Mouse (Mus musculus) left cerebral cortex, postnatal 25 days (tissue): ENCODE data around the gene Hexim2. TPM values are rescaled to one million over a fixed set of nuclear protein-coding genes. Genes with fewer than 3 reads are reported as not detected.

Source experiments
- DNase-seq, 2 experiments: peaks; one replicate each; pipeline ENCODE4 v3.0.0; 2022; ENCODE audit warnings: low spot score in 2 of 2, mixed read lengths in 1 of 2
- intact Hi-C: fragments of 180-260 bp; cut with DNase I; formaldehyde crosslinking; loops from one replicate; pipeline ENCODE4 v1.15.1; 2025
- total RNA-seq, 2 experiments: library from RNA; stranded (reverse); gene quantifications; 2 replicates each; pipeline ENCODE4 v1.2.3; 2021

The Hexim2 gene
- total RNA-seq, result 10 to 100 TPM; 11.7 to 13.6 TPM

GRCm38 (mm10) chr11:103131701-103132575 is at the start of gene Hexim2:
TSS of gene Hexim2 (plus strand) at chr11:103132429.
- intact Hi-C loops, result loop anchor here (1.0 kb wide), 1 partner anchor 16 kb away; the partner anchor contains the start of gene Hexim1
- DNase-seq, result peak; percentile 53 to 54

GRCm38 (mm10) chr11:103093306-103093705 is 38.9 kb upstream of the Hexim2 start:
- intact Hi-C loops, result no loop called here
- no peak for DNase-seq

- no peak for DNase-seq
- intact Hi-C loops, result no loop called here
These were observed 38.1 kb upstream of the Hexim2 start for GRCm38 (mm10) chr11:103093862-103094833.

GRCm38 (mm10) chr11:103095107-103095670 is 37.0 kb upstream of the Hexim2 start:
- no peak for DNase-seq
- intact Hi-C loops, result no loop called here

- DNase-seq, result no peak
- intact Hi-C loops, result no loop called here
These were observed 36.4 kb upstream of the Hexim2 start for GRCm38 (mm10) chr11:103095801-103096200.

- DNase-seq, result no peak
- intact Hi-C loops, result no loop called here
These were observed 35.0 kb upstream of the Hexim2 start for GRCm38 (mm10) chr11:103096979-103097894.

- intact Hi-C loops, result no loop called here
- DNase-seq, result no peak
These were observed 33.6 kb upstream of the Hexim2 start for GRCm38 (mm10) chr11:103098531-103099190.

GRCm38 (mm10) chr11:103099352-103099940 is 32.8 kb upstream of the Hexim2 start:
- DNase-seq, result no peak
- intact Hi-C loops, result no loop called here

GRCm38 (mm10) chr11:103100361-103100760 is 31.9 kb upstream of the Hexim2 start:
- no peak for DNase-seq
- intact Hi-C loops, result no loop called here

- peak; percentile 64 to 66 for DNase-seq
- intact Hi-C loops, result no loop called here
These were observed 30.8 kb upstream of the Hexim2 start, which contains the start of the genes Plcd3 and Acbd4 for GRCm38 (mm10) chr11:103101481-103101865. TSS of gene Plcd3 (minus strand) at chr11:103101658. TSS of gene Acbd4 (plus strand) at chr11:103101682.

- DNase-seq, result peak; percentile 77 to 90
- intact Hi-C loops, result loop anchor here (1.0 to 2.0 kb wide), 3 partner anchors 13 to 225 kb away; no protein-coding TSS in a partner anchor
These were observed 30.2 kb upstream of the Hexim2 start for GRCm38 (mm10) chr11:103101866-103102501.

GRCm38 (mm10) chr11:103102725-103103349 is 29.4 kb upstream of the Hexim2 start:
- peak; percentile 96 to 98 for DNase-seq
- intact Hi-C loops, result loop anchor here (1.0 to 2.0 kb wide), 3 partner anchors 12 to 224 kb away; no protein-coding TSS in a partner anchor

GRCm38 (mm10) chr11:103103621-103104020 is 28.6 kb upstream of the Hexim2 start:
- DNase-seq, result no peak
- intact Hi-C loops, result loop anchor here (2.0 kb wide), 1 partner anchor 223 kb away; no protein-coding TSS in a partner anchor

- no peak for DNase-seq
- intact Hi-C loops, result no loop called here
These were observed 27.8 kb upstream of the Hexim2 start for GRCm38 (mm10) chr11:103104469-103104868.

GRCm38 (mm10) chr11:103105180-103105725 is 27.0 kb upstream of the Hexim2 start:
- DNase-seq, result no peak
- intact Hi-C loops, result no loop called here

- intact Hi-C loops, result no loop called here
- DNase-seq, result no peak
These were observed 26.4 kb upstream of the Hexim2 start for GRCm38 (mm10) chr11:103105810-103106209.
